Mouse (Mus musculus) spleen, adult 12 weeks (tissue): ENCODE results near the gene Gm21188.
"Not testable (repeated sequence)": the region's sequence is repeated elsewhere in the genome, so short reads cannot be mapped to it uniquely, and the experiment has no call there.

ENCODE experiments used
- DNase-seq: peaks from one replicate; pipeline ENCODE4 v3.0.0; 2022; ENCODE audit warnings: low spot score

The Gm21188 gene

DNA sequence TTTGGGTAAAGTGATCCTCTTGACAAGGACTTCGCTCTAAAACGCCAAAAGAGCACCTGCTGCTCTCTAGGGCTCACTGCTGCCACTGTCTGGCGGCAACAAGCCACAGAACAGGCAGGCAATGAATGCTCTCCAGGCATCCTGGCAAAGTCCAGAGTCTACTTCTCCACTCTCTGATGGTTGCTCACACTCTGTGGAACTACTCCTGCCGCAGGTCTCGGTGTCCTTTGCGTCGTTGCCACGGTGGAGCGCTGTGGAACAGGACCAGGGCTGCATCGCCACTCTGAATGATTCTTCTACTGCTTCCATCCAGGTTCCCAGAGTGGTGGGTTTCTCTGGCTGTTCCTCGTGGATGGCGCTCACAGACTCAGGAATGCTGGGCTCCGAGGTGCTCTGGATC lies 25.6 kb downstream of the Gm21188 start:
- peak; percentile 19 for DNase-seq

DNA sequence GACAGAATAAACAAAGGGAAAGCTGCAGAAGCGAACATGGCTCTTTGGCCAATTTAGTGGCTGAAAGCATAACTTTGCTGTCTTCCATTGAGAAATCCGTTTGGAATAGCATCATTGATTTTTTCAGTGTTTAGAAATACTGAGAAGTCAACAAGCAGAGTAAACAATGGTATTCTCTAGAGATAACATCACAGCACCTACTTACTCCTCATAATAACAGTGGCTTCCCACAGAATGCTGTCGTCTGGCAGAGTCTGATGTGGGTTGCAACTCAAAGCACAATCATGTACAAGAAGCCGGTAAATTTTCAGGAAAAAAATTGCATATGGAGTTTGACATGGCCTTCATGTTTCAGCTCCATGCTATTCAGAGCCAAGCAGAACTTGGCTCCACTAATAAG lies 26.4 kb downstream of the Gm21188 start:
- DNase-seq, result peak; percentile 36

DNA sequence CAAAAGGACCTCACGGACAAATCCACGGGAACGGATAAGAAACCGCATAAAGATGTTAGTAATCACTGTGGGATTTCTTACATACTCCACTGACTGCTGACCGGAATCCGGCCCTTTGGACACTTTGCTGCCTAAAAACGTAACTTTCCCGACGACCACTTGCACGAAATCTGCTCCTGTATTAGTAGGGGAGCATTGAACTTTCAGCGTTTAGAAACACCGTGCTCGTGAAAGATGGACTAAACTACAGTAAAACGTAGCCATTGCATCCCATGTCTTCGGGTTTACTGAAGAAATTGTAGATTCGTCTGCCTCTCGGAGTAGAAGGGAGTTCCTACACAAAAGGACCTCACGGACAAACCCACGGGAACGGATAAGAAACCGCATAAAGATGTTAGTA lies 27.0 kb downstream of the Gm21188 start:
- DNase-seq, result not testable (repeated sequence)

DNA sequence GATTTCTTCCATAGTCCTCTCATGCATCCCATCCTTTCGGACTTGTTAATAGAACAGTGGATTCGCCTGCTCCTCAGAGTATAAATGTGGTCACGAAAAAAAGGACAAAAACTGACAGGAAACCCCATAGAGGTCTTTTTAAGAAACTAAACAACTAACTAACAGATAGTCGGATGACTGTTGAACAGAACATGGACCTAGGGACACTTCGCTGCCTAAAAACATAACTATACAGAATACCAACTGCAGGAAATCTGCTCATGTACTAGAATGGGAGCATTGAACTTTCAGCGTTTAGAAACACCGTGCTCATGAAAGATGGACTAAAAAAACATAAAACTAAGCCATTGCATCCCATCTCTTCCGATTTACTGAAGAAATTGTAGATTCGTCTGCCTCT lies 27.4 kb downstream of the Gm21188 start:
- DNase-seq, result not testable (repeated sequence)

DNA sequence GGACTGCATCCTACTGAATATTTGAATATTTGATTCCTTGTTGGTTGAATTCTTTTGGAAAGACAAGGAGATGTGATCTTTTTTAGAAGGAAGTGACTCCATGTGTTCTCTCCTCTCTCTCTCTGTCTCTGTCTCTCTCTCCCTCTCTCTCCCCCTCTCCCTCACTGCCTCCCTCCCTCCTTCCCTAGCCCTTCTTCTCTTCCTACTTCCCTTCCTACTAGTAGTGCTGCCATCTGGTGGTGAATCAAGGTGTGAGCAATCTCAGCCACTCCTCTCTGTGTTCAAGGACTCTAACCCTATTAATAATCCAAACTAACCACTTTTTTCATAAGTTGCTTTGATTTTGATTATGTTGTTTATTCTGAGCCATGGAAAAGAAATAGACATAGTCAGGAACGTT lies 30.5 kb downstream of the Gm21188 start:
- not testable (repeated sequence) for DNase-seq

DNA sequence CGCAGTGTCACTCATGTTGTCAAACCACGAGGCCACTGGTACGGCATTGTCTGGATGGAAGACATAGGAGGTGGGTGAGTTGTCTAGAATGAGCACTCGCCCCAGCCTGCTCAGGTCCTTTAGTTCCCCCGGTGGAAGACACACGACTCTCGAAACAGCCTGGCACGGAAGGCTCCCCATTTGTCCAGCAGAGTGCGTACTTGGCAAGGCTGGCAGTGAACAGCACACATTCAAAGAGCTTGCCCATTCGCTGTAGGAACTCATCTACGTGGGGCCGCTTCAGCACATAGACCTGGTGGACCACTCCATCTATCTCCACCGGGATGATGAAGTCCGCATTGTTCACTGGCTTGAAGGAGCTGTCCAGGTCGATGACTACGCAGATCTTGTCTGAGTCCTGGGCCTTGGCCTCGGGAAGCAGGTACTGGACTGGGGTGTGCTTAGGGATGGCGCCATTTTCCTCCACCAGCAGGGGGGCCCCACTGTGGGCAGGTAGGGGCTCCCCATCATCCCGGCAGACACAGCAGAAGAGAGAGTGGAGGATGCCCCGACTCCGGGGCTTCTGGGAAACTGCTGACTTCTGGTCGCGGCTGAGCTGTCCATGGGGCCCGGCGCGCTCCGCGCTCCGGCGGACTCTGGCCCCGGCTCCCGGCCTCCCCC lies 36.5 kb downstream of the Gm21188 start:
- not testable (repeated sequence) for DNase-seq

DNA sequence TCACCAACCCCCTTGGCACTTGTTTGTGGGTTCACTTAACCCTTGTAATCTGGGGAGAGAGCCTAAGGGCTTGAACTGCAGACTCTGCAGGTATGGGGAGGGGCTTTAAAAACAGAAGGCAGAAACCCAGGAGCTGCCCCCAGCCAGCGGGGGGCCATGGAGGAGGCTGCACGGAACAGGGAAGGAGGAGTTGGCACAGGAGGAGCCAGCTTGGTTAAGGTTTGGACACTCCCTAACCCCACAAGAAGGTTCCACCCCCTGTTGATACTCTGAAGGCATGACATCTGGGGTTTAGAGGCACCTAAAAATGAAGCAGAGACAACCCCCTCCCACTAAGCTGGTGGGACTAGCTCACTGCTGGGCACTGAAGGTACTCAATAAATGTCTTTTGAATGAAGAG lies 38.0 kb downstream of the Gm21188 start:
- DNase-seq, result not testable (repeated sequence)

DNA sequence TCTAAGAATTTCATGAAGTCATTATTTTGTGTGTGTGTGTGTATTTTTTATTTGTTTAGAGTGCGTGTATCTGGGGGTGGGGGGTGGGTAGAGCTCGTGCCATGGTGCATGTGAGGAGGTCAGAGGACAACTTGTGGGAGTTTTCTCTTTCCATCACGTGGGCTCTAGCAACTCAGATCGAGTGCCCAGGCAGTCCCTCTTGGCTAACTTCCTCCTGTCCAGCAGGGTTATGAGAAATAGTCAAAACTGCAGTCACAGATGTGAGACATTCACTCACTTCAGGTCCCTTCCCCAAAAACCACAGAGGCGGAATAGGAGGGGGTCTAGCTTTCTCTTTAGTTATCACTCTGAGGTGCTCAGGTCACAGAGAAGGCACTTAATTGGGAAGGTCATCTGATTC lies 38.5 kb downstream of the Gm21188 start:
- DNase-seq, result not testable (repeated sequence)

DNA sequence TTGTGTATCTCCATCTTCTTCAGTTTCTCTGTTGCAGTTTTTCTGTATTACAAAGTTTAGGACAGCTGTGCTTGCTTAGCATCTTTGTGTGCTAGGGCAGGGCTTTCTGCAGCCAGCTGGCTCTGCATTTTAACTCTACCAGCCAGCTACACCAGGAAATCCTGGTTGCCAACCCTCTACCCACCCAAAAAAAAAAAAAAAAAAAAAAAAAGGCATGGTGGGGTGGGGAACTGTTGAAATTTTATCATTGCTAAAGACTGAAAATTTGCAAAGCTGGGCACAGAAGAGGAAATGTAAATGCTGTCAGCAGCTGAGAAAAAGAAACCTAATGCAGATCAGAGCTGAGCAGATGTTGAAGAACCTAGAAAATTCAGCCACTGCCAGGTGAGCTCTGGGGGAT lies 41.9 kb downstream of the Gm21188 start:
- not testable (repeated sequence) for DNase-seq

DNA sequence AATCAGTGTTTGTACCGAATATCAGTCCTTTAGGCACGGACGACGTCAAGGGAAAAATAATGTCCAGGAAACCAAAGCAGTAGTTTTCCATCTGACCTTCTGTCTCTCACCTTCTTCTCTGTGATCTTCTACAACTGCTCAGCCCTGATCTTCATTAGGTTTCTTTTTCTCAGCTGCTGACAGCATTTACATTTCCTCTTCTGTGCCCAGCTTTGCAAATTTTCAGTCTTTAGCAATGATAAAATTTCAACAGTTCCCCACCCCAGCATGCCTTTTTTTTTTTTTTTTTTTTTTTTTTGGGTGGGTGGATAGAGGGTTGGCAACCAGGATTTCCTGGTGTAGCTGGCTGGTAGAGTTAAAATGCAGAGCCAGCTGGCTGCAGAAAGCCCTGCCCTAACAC lies 52.8 kb downstream of the Gm21188 start:
- DNase-seq, result not testable (repeated sequence)

DNA sequence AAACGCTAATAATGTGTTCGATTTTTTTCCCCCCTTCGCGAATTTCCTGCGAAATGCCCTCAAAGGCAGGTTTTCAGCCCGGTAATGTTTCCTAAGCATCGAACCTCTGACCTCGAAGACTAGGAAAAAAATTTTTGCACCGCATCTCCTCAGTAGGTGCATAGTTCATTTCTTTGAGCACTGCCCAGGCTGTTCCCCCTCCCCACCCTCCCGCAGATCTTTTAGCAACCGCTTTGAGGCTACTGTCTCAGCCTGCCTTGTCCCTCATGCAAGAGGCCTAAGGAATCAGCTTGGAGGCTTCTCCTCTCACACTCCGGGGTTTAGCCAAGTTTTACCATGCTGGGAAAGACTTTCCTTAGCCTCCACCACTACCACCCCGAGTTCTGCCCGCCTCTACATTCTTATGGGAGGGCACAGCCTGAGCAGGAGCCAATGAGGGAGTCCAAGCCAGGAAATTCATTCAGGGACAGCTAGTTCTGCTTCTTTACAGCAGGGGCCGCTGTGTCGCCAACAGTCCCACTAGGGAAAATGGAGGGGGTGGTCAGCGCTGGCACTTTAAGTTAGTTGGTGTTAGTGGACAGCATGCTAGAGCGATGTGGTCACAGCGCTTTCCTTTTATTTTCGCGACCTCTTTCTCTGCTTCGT lies 53.4 kb downstream of the Gm21188 start:
- not testable (repeated sequence) for DNase-seq

DNA sequence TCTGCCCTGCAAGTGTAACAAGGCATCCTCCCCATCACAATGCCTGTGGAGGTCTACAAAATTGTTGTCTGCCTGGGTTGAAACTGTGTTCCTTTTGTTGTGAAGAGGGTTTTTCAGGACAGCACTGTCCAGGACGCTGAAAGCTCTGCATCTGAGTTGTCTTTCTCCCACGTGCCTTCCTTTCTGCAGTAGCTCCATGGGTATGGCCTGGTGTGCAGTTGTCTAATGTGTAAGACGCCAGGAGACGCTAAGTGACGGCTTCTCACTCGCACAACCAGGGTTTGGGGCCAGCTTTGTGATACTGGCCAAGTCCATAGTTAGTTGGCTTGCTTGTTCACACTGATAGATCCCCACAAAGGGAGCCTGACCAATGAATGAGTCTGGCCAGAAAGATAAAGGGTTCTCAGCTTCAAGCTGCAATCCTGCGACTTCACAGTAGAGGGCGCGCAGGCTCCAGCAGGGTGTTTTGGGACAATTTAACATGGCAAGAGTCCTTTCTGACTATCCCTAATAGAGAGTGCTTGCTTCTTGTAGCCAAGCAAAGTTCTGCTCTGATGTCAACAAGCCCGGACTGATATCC lies 60.0 kb downstream of the Gm21188 start:
- DNase-seq, result not testable (repeated sequence)

DNA sequence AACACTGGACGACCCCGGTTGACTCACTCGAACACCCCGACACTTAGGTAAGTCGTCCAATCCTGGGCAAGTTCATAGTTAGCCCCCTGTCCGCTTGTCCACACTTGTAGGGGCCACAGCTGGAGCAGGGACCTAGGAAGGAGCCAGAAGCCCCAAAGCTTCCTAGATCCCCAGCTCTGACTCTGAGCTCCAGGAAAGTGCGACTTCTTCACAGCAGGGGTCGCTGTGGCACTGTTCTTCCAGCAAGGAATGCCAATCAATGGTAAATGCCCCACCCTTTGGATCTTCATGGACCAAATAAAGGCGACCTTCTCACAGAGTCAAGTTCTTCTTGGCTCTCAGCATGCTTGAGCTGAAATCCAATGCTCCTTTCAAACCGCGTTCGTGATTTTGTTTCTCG lies 60.7 kb downstream of the Gm21188 start:
- DNase-seq, result not testable (repeated sequence)
